Mouse (Mus musculus) lung, embryonic 15.5 days (tissue): ENCODE data around the gene Vmn1r129. TPM values are rescaled to one million over a fixed set of nuclear protein-coding genes. Genes with fewer than 3 reads are reported as not detected.
"Not testable (repeated sequence)": the region's sequence is repeated elsewhere in the genome, so short reads cannot be mapped to it uniquely, and the experiment has no call there.

Experiments used
- ATAC-seq: fragments of 200-750 bp; cut with Nextera tagmentation; 2 replicates; pipeline ENCODE4 v1.8.0; 2017; ENCODE audit warnings: moderate number of reproducible peaks, borderline replicate concordance; ENCODE audit not compliant: low FRiP score, low TSS enrichment; ENCODE audit errors: extremely low read depth
- H3K27ac ChIP-seq: fragments of 300-500 bp; sonication (generic); 2 replicates; pipeline ENCODE4 v1.5.1; 2015; ENCODE audit warnings: moderate library complexity, mild to moderate bottlenecking, inconsistent platforms
- H3K27me3 ChIP-seq: fragments of 300-500 bp; sonication (generic); 2 replicates; pipeline ENCODE4 v1.6.1; 2015; ENCODE audit warnings: inconsistent platforms
- H3K36me3 ChIP-seq: fragments of 300-500 bp; sonication (generic); 2 replicates; pipeline ENCODE4 v1.6.1; 2015; ENCODE audit warnings: inconsistent platforms
- H3K4me1 ChIP-seq: fragments of 300-500 bp; sonication (generic); 2 replicates; pipeline ENCODE4 v1.6.1; 2015; ENCODE audit warnings: inconsistent platforms
- H3K4me2 ChIP-seq: fragments of 300-500 bp; sonication (generic); 2 replicates; pipeline ENCODE4 v1.6.1; 2015; ENCODE audit warnings: inconsistent platforms, mild to moderate bottlenecking, moderate library complexity
- H3K4me3 ChIP-seq: fragments of 300-500 bp; sonication (generic); 2 replicates; pipeline ENCODE4 v1.5.1; 2015; ENCODE audit warnings: mild to moderate bottlenecking, inconsistent platforms
- H3K9ac ChIP-seq: fragments of 300-500 bp; sonication (generic); 2 replicates; pipeline ENCODE4 v1.6.1; 2015; ENCODE audit warnings: inconsistent platforms
- H3K9me3 ChIP-seq: fragments of 300-500 bp; sonication (generic); 2 replicates; pipeline ENCODE4 v1.6.1; 2016; ENCODE audit warnings: inconsistent platforms
- WGBS: fragments of 180-500 bp; shearing (Covaris S2); methylation state at CpG from one replicate; pipeline ENCODE4 v1.1.7; 2015; 5-methylcytosine and 5-hydroxymethylcytosine counted together
- polyA plus RNA-seq: library from polyadenylated mRNA; unstranded; fragments of >200 nt; fragmentation: Nextera tagmentation; extraction: Ambion mirVana; gene quantifications from 2 replicates; pipeline ENCODE4 v1.2.1, GENCODE M21; 2015

Vmn1r129 gene
- polyA plus RNA-seq: not detected in 2 replicates

- ATAC-seq, H3K36me3 ChIP-seq, H3K4me1 ChIP-seq, H3K9me3 ChIP-seq, H3K4me2 ChIP-seq, H3K27ac ChIP-seq, H3K27me3 ChIP-seq, H3K9ac ChIP-seq, H3K4me3 ChIP-seq: not testable (repeated sequence)
- no CpG with 5 or more reads among the region's 1 CpGs for WGBS
These were observed at the start of gene Vmn1r129 for GRCm38 (mm10) chr7:21361191-21361590. Gene Vmn1r129 (minus strand): TSS chr7:21361291.

GRCm38 (mm10) chr7:21349073-21349472 is 12.0 kb downstream of the Vmn1r129 start, which contains the start of gene Vmn1r128:
Gene Vmn1r128 (plus strand): TSS chr7:21349373.
- not testable (repeated sequence) for H3K27me3 ChIP-seq, H3K4me2 ChIP-seq, H3K27ac ChIP-seq, H3K4me3 ChIP-seq, ATAC-seq, H3K36me3 ChIP-seq, H3K9me3 ChIP-seq, H3K9ac ChIP-seq, H3K4me1 ChIP-seq
- 55% methylated on average over 1 of the region's 1 CpGs for WGBS

- WGBS: no CpG with 5 or more reads among the region's 3 CpGs
- not testable (repeated sequence) for H3K9me3 ChIP-seq, H3K27me3 ChIP-seq, H3K27ac ChIP-seq, ATAC-seq, H3K4me3 ChIP-seq, H3K4me1 ChIP-seq, H3K9ac ChIP-seq, H3K4me2 ChIP-seq, H3K36me3 ChIP-seq
These were observed 41.3 kb downstream of the Vmn1r129 start, which contains the start of gene Vmn1r127 for GRCm38 (mm10) chr7:21319761-21320160. Gene Vmn1r127 (minus strand): TSS chr7:21319861.

Other genes with a start within 250 kb of the Vmn1r129 start
- not detected in 2 replicates for gene Vmn1r122, start 227.2 kb downstream of the Vmn1r129 start, polyA plus RNA-seq
- not detected in 2 replicates for gene Vmn1r123, start 199.1 kb downstream of the Vmn1r129 start, polyA plus RNA-seq
- gene Gm5157, start 170.9 kb downstream of the Vmn1r129 start, polyA plus RNA-seq: not detected in 2 replicates
- not detected in 2 replicates for gene Vmn1r124, start 100.7 kb downstream of the Vmn1r129 start, polyA plus RNA-seq
- not detected in 2 replicates for gene Vmn1r125, start 89.1 kb downstream of the Vmn1r129 start, polyA plus RNA-seq
- not detected in 2 replicates for gene Vmn1r126, start 59.8 kb downstream of the Vmn1r129 start, polyA plus RNA-seq
- gene Vmn1r127, start 41.4 kb downstream of the Vmn1r129 start, polyA plus RNA-seq: not detected in 2 replicates
- not detected in 2 replicates for gene Vmn1r128, start 11.9 kb downstream of the Vmn1r129 start, polyA plus RNA-seq
- gene Gm6882, start 71.5 kb upstream of the Vmn1r129 start, polyA plus RNA-seq: not detected in 2 replicates
- not detected in 2 replicates for gene Vmn1r130, start 150.5 kb upstream of the Vmn1r129 start, polyA plus RNA-seq
- gene Vmn1r131, start 184.8 kb upstream of the Vmn1r129 start, polyA plus RNA-seq: not detected in 2 replicates